Mouse (Mus musculus): ENCODE results near the gene Cgrrf1.

The Cgrrf1 gene

DNA sequence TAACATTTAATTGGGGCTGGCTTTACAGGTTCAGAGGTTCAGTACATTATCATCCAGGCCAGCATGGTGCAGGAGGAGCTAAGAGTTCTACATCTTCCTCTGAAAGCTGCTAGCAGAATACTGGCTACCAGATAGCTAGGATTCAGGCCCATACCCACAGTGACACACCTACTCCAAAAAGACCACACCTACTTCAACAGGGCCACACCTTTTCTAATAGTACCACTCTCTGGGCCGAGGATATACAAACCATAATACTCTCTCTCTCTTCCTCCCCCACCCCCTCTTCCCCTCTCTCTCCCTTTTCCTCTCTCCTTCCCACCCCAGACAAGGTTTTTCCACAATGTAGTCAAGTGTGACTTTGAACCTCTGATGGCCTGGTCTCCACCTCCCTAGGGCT is 4.5 kb upstream of the Cgrrf1 start:
- DNase-seq: no peak

DNA sequence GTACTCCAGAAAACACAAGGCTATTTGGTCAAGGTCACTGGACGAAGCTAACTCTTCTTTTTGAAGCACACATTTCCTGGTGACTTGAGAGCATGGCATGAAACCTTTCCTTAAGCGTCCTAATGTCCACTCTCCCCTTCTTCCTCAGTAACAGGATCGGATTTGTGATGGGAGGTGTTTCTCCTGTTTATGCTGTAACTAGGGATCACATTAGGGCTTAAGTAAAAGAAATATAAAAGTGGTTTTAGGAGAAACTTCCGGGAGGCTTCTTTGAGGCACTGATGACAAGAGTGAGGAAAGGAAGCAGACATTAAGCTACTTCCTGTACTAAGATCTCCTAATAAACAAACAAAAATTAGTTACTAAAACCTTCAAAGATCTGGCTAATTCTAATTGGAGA is 630 bp upstream of the Cgrrf1 start:
- DNase-seq: no peak

DNA sequence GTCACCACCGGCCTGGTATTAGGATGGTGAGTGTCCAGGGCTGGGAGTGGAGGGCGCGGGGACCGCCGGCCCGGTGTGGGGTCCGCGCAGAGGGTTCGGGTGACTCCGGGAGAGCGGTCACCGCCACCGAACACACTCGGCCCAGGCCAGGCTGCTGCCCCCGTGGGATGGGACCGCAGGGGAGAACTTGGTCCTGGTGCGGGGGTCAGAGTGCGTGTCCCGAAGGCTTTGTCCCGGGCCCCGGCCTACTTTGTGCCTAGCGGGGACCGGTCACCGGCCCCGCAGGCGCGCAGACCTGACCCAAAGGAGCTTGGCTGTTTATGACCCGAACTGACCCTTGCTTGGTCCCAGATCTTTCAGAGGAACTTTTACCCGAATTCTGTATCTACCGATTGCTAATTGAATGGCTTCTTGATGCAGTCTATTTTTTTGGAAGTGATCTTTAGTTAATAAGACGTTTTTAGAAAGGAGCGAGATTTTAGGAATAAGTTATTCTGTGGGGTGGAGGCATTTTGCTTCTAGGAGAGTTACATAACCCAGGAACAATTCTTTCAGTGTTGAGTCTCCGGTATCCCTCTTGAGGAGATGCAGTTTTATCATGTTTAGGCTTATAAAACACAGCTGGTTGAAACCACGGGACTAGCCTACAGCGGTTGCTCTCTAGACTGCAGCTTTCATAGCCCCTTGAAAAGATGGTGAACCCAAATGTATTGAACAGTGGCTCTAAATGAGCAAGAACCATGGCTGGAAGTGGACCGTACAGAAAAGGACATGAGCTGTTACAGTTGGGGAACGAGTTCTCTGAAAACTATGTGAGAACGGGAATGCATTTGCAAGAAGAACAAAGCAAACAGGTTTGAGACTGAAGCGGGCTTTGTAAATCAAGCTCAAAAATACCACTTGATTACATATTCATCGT is 688 bp downstream of the Cgrrf1 start:
- peak; percentile 9 for DNase-seq

DNA sequence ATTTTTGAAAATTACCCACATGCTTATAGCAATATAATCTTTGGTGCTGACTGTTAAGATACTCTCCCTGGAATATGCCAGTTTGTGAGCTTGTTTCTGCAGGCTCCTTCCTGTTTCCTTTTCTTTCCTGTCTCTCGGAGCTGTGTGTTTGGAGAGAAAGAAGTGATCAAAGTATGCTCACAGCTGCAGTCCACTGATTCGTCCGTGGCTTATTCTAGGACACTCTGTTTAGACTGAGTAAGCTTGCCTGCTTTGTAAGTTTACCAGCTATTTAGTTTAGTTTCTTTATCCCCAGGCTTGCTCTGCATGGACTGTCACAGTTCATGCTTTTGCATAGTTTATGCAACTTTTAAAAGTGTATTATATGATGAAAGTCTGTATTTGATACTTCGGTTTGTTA is 7.4 kb downstream of the Cgrrf1 start:
- no peak for DNase-seq

DNA sequence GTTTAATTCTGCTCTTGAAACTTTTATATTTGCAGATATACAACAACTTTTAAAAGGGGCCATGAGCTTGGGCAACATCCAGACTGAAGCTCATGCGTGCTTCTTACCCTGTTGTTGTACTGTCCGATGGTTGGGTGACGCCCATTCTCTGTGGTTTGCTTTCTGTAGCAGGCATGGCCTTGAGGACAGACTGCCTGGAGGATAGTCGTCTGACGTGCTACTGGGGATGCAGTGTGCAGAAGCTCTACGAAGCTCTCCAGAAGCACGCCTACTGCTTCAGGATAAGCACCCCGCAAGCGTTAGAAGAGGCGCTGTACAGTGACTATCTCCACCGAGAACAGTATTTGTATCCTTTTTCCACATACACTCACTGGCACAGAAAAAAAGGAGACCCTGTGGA is 13.8 kb downstream of the Cgrrf1 start:
- no peak for DNase-seq

DNA sequence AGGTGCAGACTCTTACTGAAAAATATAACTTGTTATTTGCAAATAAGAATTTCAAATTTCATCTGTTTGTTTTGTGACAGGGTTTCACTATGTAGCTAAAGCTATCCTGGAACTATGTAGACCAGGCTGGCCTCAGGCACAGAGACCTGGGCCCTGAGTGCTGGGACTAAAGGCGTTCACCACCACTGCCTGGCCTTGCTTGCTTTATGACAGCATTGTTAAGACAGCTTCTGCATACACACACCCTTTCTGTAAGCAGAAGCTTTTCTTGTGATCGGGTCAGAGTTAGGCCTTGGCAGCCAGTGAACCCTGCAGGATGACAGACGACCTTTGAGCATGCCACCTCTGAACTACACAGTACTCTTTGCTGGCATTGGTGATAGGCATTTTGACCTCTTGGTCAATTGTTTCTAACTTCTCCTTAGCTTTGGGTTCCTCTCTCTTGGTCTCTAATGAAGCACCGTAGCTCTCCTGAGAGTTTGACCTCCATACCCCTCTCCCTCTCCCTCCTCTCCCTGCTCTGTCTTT is 16.2 kb downstream of the Cgrrf1 start:
- no peak for DNase-seq

DNA sequence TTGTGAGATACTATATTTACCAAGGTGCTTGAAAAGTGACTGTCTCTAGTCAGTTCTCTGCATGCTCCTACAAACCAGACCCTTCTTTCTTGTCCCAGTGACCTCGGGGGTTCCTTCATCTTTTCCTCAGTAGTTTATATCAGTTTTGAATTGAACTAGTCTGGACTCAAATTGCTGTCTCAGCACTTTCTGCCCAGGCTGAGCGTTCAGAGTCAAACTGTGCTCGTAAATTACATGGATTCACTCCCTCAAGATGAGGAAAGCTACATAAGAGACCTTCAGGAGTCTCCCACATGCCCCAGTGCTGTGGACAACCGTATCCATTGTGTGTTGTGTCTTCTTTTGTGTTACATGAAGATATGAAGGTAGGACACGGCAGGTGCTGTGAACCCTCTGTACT is 16.8 kb downstream of the Cgrrf1 start:
- no peak for DNase-seq

DNA sequence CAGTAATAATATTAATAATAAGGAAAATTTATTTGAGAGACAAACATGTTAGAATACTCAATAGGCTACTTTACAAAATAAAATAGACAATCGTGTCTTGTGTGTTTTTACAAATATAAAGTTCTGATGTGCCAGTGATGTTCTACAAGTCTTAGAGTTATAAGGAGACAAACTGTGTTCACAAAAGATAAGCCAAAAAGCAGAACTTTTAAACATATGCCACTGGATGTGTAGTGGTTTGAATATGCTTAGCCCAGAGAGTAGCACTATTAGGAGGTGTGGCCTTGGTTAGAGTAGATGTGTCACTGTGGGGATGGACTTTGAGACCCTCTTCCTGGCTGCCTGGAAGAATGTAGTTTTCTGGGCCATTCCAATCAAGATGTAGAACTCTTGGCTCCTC is 17.8 kb downstream of the Cgrrf1 start:
- no peak for DNase-seq

DNA sequence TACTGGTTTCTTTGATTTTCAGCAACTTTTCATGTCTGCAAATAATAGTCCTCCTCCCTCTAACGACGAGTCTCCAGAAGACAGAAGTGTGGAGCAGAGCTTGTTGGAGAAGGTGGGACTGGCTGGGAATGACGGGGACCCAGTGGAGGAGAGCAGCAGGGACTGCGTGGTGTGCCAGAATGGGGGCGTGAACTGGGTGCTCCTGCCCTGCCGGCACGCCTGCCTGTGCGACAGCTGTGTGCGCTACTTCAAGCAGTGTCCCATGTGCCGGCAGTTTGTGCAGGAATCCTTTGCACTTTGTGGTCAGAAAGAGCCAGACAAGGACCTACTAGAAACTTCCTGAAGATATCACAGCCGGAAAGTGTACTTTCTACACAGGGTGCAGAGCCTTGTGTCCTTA is 21.8 kb downstream of the Cgrrf1 start:
- DNase-seq: no peak

DNA sequence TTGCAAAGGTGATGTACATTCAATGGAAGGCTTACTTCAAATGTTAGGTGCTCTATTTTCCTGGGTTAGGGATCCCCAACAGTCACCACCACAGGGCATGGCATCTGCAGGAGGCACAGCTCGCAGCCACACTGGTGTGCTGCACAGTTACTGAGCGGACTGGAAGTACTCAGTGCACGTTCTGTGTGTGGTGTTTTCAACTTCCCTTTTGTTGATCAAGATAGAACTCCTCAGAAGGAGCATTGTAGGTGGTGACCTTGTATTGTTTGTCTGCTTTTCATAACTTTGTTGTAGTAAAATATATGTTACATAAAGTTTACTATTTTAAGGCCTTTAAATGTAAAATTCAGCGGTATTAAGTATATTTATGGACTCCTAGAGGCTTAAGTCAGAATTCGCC is 31.0 kb downstream of the Cgrrf1 start:
- DNase-seq: no peak

DNA sequence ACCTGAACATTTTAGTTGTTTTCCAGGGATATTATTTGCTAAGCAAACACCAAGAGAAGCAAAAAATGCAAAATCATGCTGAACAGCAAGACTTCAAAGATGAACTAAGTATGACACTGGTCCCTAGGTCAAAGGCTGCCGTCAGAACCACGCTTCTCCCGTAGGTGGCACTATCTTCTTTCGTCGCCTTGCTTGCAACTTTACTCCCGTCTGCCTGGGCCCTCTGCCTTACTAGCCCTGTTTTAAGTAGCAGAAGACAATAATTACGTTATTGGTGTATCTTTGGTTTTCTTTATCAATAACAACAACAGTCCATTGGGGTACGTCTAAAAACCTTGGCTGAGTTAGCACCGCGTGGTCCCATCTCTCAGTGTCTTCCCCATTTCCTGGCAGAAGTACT is 49.0 kb downstream of the Cgrrf1 start:
- peak; percentile 57 for DNase-seq

DNA sequence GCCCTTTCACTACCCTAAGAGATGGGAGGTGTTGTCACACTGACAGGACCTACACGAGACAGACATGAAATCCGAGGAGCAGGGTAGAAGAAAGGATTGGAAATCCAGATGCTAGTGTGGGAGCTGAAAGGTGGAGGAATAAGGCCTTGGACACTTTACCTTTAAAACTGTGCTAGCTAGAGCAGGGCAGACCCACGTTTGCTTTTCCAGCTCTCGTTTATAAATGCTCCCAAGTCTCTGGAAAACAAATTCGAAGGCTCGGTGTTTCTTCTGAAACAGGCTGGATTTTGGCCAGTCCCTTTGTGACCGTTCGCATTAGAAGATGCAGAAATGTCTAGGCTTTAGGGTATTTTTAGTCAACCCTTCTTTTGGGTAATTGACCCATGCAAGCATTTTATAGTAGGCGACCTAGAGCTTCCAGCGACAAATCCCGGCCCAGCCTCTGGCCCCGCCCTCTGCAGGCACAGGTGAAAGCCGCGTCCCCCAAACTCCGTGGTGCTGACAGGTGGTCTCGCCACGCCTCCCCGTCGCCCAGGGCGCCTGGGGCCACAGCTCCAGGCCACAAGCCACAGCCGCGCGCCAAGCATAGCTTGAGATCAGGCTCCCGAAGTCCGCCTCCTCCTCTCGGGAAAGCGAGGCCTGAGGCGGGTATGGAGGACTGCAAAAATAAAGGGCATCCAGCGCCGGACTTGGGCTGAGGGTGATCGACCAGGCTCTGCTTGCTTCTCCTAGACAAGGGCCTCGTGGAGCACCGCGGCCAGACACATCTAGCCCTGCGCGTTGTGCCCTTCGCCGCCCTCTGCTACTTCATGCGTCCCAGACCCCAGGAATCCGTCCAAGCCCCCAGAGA is 49.9 kb downstream of the Cgrrf1 start:
- peak; percentile 26 for DNase-seq

DNA sequence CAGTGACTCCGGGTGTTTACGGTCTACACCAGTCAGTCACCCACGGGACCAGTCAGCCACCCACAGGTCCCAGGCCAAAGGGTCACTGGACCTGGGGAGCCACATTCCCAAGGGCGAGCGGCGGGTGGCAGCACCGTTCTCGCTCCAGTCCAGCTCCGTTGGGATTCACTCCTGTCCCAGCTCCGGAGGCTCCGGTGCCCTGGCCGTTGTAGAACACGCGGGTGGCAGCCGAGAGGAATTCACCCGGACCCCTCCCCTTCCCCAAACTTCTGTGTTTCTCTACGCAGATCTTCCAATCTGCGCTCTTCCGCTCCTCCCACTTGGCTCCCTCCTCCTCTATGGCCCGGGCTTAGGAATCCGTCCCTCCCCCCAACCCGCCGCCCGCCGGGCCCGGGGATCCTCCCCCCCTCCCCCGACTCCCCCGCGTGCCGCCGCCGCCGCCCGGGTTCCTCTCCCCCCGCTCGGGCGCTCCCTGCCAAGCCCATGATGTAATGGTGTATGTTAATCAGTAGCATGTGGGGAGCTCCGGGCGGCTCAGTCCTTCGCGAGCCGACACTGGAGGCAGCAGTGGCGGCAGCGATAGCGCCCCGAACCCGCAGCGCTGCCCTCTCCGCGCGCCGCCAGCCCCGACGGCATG is 50.6 kb downstream of the Cgrrf1 start, which contains the start of gene Samd4:
Gene Samd4, plus strand, starts transcription at position 424 of the 637 bp plus-strand sequence.
- DNase-seq: peak; percentile 83

DNA sequence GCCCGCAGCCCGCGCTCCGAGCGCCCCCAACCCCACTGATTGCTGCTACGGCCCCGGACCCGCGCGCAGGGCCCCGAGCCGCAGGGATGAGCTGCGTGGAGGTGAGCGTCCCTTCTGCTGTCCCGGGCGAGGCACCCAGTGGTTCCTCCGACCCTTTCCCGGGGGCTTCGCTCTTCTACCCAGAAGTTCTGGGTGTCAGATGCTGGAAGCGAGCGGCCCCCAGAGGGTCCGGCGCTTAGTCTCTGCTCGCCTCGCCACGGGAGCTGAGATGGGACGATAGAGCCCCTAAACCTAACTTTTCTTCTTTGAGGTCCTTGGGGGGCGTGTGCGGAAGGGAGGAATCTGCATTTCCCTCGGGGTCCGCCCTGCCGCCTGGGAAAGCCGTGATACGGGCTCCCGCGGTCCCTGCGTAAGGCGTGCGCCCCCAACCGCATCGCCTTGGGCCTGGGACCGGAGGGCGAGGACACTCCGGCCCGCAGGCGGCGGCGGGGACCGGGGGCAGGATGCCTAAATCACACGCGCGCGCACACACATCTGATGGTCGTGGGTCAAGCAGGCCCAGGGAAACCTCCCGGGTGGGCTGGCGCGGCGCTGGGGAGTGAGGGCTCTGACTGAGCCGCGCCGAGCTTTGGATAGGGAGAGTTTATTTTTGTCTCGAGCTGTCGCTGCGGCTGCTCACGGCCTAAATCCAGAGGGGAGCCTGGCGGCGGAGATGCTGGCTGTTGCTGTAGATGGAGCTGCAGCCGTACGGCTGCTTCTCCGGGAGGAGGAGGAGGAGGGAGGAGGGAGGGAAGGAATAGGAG is 51.3 kb downstream of the Cgrrf1 start:
- peak; percentile 86 for DNase-seq

DNA sequence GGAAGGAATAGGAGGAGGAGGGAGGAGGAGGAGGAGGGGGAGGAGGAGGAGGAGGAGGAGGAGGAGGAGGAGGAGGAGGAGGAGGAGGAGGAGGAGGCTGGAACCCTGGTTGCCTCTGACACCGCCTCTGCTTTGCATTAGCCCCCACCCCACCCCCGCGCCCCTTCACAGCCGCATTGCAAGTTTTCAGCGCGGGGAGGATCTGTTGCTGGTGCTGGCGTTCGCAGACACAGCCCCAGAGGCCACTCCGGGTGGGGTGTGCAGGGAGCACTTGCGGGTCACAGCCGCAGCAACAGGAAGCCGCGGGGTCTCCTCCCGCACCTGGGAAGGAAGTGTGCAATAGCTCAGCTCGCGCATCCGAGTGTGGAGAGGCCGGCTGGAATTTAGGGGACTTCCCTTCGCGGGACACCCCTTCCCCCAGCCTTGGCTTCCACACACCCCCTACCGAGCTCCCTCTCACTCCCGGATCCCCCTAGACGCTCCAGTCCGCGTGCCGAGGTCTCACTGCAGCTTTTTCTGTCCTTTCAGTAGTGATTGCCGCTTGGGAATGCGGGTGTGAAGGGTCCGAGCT is 52.0 kb downstream of the Cgrrf1 start:
- peak; percentile 48 for DNase-seq

DNA sequence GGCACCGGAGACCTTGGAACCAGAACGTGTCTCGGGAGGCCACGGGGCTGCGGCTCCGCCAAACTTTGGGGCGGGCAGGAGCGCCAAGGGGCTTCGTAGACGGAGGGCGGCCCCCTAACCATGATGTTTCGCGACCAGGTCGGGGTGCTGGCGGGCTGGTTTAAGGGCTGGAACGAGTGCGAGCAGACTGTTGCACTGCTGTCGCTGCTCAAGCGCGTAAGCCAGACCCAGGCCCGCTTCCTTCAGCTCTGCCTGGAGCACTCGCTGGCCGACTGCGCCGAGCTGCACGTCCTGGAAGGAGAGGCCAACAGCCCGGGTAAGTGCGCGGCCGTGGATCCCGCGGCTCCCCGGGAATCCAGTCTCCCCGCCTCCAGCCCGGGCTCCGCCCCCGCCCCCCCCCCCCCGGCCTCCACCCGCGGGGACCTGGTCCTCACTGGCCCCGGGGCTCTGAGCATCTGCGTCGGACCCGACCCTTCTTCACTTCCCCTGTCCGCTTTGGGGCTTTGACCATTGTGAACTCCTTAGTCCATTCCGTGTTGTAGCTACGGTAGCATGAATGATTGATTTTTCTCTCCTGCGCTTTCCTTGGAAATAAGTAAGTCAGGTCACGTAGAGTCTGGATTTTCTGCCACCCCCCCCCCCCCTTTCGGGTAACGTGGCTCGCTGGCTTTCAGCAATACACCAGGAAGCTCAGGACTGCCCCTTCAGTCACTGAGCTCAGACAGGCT is 52.9 kb downstream of the Cgrrf1 start:
- DNase-seq: peak; percentile 51

DNA sequence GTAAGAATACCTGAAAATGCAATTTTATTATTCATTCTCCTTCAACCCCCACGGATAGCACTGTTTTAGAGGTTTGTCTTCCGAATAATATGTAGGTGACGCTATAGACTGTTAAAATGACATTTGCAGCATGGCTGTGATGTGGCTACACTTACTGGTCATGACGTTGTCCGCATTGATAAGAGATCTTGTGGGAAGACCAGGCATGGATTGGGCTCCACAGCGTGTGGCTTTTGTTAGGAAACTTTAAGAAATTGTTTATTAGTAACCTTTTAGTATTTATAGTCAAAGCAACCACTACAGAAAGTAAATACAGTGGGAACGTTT is 53.5 kb downstream of the Cgrrf1 start:
- no peak for DNase-seq

DNA sequence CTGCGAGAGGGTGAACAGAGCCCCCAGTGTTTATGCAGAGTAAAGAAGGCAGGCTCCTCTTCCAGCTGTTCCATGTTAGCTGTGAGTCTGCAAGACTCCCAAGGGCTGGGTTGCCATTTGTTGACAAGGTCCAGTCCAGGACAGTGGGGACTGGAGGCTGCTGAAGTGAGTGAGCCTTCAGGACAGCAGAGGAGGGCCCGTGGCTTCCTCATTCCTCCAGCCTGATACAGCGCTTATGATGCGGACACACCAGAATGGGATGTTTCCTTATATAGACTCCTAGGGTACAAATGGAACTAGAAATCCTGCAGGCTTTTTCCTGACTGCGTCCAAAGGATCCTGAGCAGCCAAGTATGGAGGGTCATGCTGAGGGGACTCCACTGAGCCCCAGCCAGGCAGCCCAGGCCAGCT is 54.0 kb downstream of the Cgrrf1 start:
- DNase-seq: no peak

DNA sequence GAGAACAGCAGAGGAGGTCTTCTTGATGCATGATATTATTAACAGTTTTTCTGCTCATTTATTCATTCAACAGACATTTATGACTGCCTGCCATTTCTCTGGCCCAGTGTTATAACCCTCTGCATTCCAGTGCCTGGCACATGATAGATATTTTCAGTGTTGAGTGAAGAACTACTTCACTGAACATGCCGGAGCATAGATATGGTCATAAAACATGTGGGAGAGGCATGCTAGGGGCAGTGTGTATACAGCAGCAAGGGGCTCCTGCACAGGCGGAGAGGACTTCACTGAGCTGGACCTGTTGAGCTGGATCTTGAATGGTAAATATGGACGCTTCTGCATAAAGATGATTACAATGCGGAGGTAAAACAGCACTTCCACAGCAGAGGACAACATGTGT is 57.2 kb downstream of the Cgrrf1 start:
- no peak for DNase-seq

DNA sequence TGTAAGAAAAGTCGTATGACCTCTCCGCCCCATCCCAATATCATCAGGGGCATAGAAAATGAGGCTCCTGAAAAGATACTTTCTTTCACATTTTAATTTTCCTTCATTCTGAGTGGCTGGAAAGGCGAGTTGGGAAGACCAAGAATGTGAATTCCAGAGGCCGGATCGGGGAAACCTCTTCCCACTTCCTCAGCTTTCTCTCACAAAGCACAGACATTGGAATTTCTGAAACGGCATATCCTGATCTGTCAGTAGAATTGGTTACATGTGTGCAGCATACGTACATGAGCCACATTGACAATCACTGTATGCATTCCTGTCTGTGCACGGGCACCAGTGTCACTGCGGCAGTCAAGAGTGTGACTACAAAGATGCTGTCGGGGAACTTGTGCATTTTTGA is 62.0 kb downstream of the Cgrrf1 start:
- DNase-seq: no peak

DNA sequence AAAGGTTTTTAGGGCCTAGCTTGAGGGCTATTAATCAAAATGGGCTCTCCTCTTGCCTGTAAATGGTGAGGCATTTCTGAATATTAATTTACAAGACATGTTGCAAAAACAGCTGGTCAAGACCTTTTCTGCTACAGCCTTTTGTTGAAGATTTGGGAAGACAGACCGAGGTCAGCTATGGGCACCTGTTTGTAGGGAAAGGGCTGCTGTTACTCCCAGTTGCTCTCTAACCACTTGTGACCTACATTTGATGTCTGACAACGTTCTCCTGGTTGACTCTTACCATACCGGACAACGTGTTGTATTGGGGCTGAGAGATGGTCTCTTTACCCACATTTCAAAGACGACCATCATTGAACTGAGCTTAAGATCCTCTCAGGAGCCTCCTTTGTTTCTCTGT is 66.0 kb downstream of the Cgrrf1 start:
- DNase-seq: no peak
